9 mouse cellular contexts compared by ENCODE assay signal in genomic region chr2:128507591-128508243, GRCm38 (mm10).
A peak's percentile ranks its signal among the peaks of the same experiment; 100 is the strongest.
DNase-seq lines count a peak whose midpoint lies in the region; ATAC-seq and TF ChIP-seq lines count a peak whose summit lies in the region.
"Had no signal": no experiment of that assay in that cellular context is flagged by ENCODE, and none has a peak within 500 bp of the region (broad histone marks: within the 10 kb centered on the region; RNA-seq: fewer than 3 reads in every experiment).

No protein-coding gene starts in this region.

- no peaks in the 10 kb centered on the region for H3K4me1 ChIP-seq in forebrain, embryonic 14.5 days (ENCODE audit: control insufficient read depth, insufficient read depth, low read length)
- no peaks in the 10 kb centered on the region for H3K4me1 ChIP-seq in forebrain, embryonic 13.5 days
- H3K4me1 ChIP-seq in heart, adult 2 months (ENCODE audit: control insufficient read depth, insufficient read depth, low read length), result peaks cover 12% of the 10 kb centered on the region
- H3K4me1 ChIP-seq: limb, embryonic 12.5 days had no signal

- H3K4me2 ChIP-seq in forebrain, embryonic 14.5 days (ENCODE audit: low read length), result no peak overlapping the region
- no peak overlapping the region for H3K4me2 ChIP-seq in forebrain, embryonic 13.5 days
- H3K4me2 ChIP-seq: limb, embryonic 12.5 days had no signal

- peak overlapping the region; percentile 36; the same call in 1 of the 2 replicates for H3K27ac ChIP-seq in forebrain, embryonic 14.5 days (ENCODE audit: low read depth, low read length)
- H3K27ac ChIP-seq in forebrain, embryonic 13.5 days, result no peak overlapping the region
- H3K27ac ChIP-seq in heart, adult 2 months, result peak overlapping the region; percentile 9; the same call in 1 of the 2 replicates
- H3K27ac ChIP-seq: limb, embryonic 12.5 days had no signal

- ATAC-seq in forebrain, embryonic 14.5 days, result no peak
- no peak for ATAC-seq in forebrain, embryonic 13.5 days
- no peak for ATAC-seq in megakaryocyte progenitor cell, adult 5-6 weeks (replicated peaks; ENCODE audit: poor library complexity)

- 46% methylated on average over 11 of the region's 11 CpGs for WGBS in forebrain, embryonic 14.5 days
- WGBS in forebrain, embryonic 13.5 days, result 57% methylated on average over 11 of the region's 11 CpGs
- WGBS in heart, adult 2 months, result 2% methylated on average over 11 of the region's 11 CpGs

- H3K9ac ChIP-seq in forebrain, embryonic 14.5 days (ENCODE audit: low read length), result no peak overlapping the region
- no peak overlapping the region for H3K9ac ChIP-seq in forebrain, embryonic 13.5 days
- no peak overlapping the region for H3K9ac ChIP-seq in heart, adult 2 months (ENCODE audit: low read depth, low read length)
- H3K9ac ChIP-seq: limb, embryonic 12.5 days had no signal

- no peak for TF ChIP-seq CTCF in brain, embryonic 14.5 days (IDR thresholded peaks at IDR 0.05; ENCODE audit: borderline replicate concordance, extremely low read depth, insufficient read depth, insufficient read length)
- no peak for TF ChIP-seq CTCF in heart, adult 2 months (IDR thresholded peaks at IDR 0.05)

- H3K27me3 ChIP-seq in forebrain, embryonic 14.5 days (replicated peaks; ENCODE audit: control insufficient read depth, insufficient read depth, low read length), result no peaks in the 10 kb centered on the region
- H3K27me3 ChIP-seq in forebrain, embryonic 13.5 days, result no peaks in the 10 kb centered on the region
- no peaks in the 10 kb centered on the region for H3K27me3 ChIP-seq in heart, adult 2 months (ENCODE audit: control insufficient read depth, insufficient read depth, low read length)
- H3K27me3 ChIP-seq: limb, embryonic 12.5 days had no signal

- peak; percentile 52 for DNase-seq in forebrain, embryonic 14.5 days (ENCODE audit: low spot score)
- peak; percentile 58 for DNase-seq in brain, embryonic 14.5 days (ENCODE audit: low read depth)
- DNase-seq in heart, adult 2 months, result peak; percentile 57 to 77
- peak; percentile 58 for DNase-seq in kidney, postnatal 14 days
- DNase-seq in layer of hippocampus, postnatal 25 days (ENCODE audit: extremely low spot score in 1 of 2, low spot score in 1 of 2), result no peak
- no peak for DNase-seq in adrenal gland, adult 2 months

- peak; percentile 90 for TF ChIP-seq EP300 in heart, adult 2 months (IDR thresholded peaks at IDR 0.05; ENCODE audit: insufficient read depth, low read depth, low read length)

- H3K36me3 ChIP-seq in forebrain, embryonic 14.5 days (ENCODE audit: control insufficient read depth, insufficient read depth, low read length), result no peaks in the 10 kb centered on the region
- no peaks in the 10 kb centered on the region for H3K36me3 ChIP-seq in forebrain, embryonic 13.5 days (ENCODE audit: poor library complexity, severe bottlenecking)
- no peaks in the 10 kb centered on the region; the same call in 1 of the 2 replicates for H3K36me3 ChIP-seq in heart, adult 2 months (ENCODE audit: control insufficient read depth, insufficient read depth, low read length)
- H3K36me3 ChIP-seq: limb, embryonic 12.5 days had no signal

- TF ChIP-seq POLR2A in brain, embryonic 14.5 days (IDR thresholded peaks at IDR 0.05; ENCODE audit: borderline replicate concordance, extremely low read depth, insufficient read depth, insufficient read length, poor library complexity, severe bottlenecking), result no peak
- no peak for TF ChIP-seq POLR2A in heart, adult 2 months (IDR thresholded peaks at IDR 0.05; ENCODE audit: insufficient read depth, low read depth, low read length)

- H3K4me3 ChIP-seq in forebrain, embryonic 14.5 days (ENCODE audit: low read depth, low read length), result no peak overlapping the region
- no peak overlapping the region for H3K4me3 ChIP-seq in forebrain, embryonic 13.5 days
- H3K4me3 ChIP-seq in heart, adult 2 months, result no peak overlapping the region
- H3K4me3 ChIP-seq: limb, embryonic 12.5 days had no signal

- no peaks in the 10 kb centered on the region for H3K9me3 ChIP-seq in forebrain, embryonic 14.5 days (replicated peaks; ENCODE audit: control insufficient read depth, low read length)
- H3K9me3 ChIP-seq in forebrain, embryonic 13.5 days (replicated peaks), result no peaks in the 10 kb centered on the region
- H3K9me3 ChIP-seq: limb, embryonic 12.5 days had no signal

- no peaks in the 10 kb centered on the region for H3K79me2 ChIP-seq in heart, adult 2 months (replicated peaks; ENCODE audit: control insufficient read depth, insufficient read depth, low read length)

- intact Hi-C loops in heart, adult 2 months (cut with DNase I), result loop anchor here (1.0 kb wide), 1 partner anchor 37 kb away; no protein-coding TSS in a partner anchor

Comparison
In these comparisons a context has a peak if more than half of its experiments do, and no peak if none do; other contexts are left out.
1. DNase-seq: peak in forebrain, embryonic 14.5 days (single experiment), brain, embryonic 14.5 days (single experiment), heart, adult 2 months (2 of 2) and kidney, postnatal 14 days (single experiment); none in layer of hippocampus, postnatal 25 days (0 of 2) and adrenal gland, adult 2 months (single experiment).